Mouse (Mus musculus) cerebellum, adult 2 months (tissue): ENCODE measurements around the gene Bcas1.

Experiments used
- CTCF ChIP-seq: fragments of 200-500 bp; IDR thresholded peaks from 2 replicates; pipeline ENCODE4 v1.5.1; 2011; ENCODE audit warnings: low read depth, mild to moderate bottlenecking, control low read depth, low read length, moderate library complexity, borderline replicate concordance; ENCODE audit not compliant: insufficient read depth
- POLR2A ChIP-seq: fragments of 200-500 bp; IDR thresholded peaks from 2 replicates; pipeline ENCODE4 v1.6.1; 2011; ENCODE audit warnings: low read length, control low read depth, borderline replicate concordance; ENCODE audit not compliant: insufficient read depth

DNA sequence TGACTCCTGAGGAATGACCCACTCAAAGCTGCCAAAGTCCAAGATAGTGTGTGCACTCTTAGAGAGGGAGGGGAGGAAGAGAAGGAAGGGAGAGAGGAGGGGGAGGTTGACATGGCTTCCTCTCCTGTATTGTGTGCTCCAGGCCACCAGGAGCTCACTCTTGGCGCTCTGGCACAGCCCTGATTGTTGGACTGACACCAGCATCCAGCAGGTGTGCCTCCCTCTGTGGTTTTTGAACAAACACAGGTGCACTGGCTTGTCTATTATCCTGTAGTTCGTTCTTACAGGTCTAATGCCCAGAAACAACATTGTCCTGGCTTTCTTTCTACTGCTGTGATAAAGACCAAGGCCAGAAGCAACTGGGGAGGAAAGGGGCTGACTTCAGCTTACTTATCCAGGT, 95.8 kb downstream of the Bcas1 start:
- TF ChIP-seq POLR2A (no peak), CTCF (no peak)
